Mouse (Mus musculus) liver, adult 2 months (tissue): ENCODE data around the gene Ppp1r1b.
A peak's percentile ranks its signal among the peaks of the same experiment; 100 is the strongest.

Experiments used
- CTCF ChIP-seq: fragments of 200-500 bp; IDR thresholded peaks from 2 replicates; pipeline ENCODE4 v1.5.1; 2011; ENCODE audit warnings: low read depth, low read length, control low read depth
- POLR2A ChIP-seq: fragments of 200-500 bp; IDR thresholded peaks from 2 replicates; pipeline ENCODE4 v1.6.1; 2011; ENCODE audit warnings: low read length, control low read depth; ENCODE audit not compliant: insufficient read depth; ENCODE audit errors: extremely low read depth

GRCm38 (mm10) chr11:98355732-98356299, 7.6 kb downstream of the Ppp1r1b start:
- peak; percentile 58 for TF ChIP-seq CTCF
- no peak for TF ChIP-seq POLR2A
